Mouse (Mus musculus): ENCODE measurements around the gene Vmn1r66. TPM values are rescaled to one million over a fixed set of nuclear protein-coding genes. Genes with fewer than 3 reads are reported as not detected.
"Not testable (repeated sequence)": the region's sequence is repeated elsewhere in the genome, so short reads cannot be mapped to it uniquely, and the experiment has no call there.

Gene Vmn1r66
- polyA plus RNA-seq (2012; rRNA removed) = not detected in 2 replicates

- DNase-seq (ENCODE audit: low read depth) = no peak
- TF ChIP-seq CTCF (IDR thresholded peaks at IDR 0.05; ENCODE audit: borderline replicate concordance, extremely low read depth, insufficient read depth, insufficient read length) (no peak), POLR2A (IDR thresholded peaks at IDR 0.05; ENCODE audit: borderline replicate concordance, extremely low read depth, insufficient read depth, insufficient read length, poor library complexity, severe bottlenecking) (no peak)
These were observed at the start of gene Vmn1r66 for GRCm38 (mm10) chr7:10277906-10278305. Gene Vmn1r66, minus strand, starts transcription at chr7:10278006.

- DNase-seq (ENCODE audit: low read depth) = not testable (repeated sequence)
These were observed 47.7 kb upstream of the Vmn1r66 start for GRCm38 (mm10) chr7:10325462-10325861.

- no peak for DNase-seq (ENCODE audit: low read depth)
- no peak for TF ChIP-seq CTCF (IDR thresholded peaks at IDR 0.05; ENCODE audit: borderline replicate concordance, extremely low read depth, insufficient read depth, insufficient read length)
- no peak for TF ChIP-seq POLR2A (IDR thresholded peaks at IDR 0.05; ENCODE audit: borderline replicate concordance, extremely low read depth, insufficient read depth, insufficient read length, poor library complexity, severe bottlenecking)
These were observed 25.7 kb downstream of the Vmn1r66 start for GRCm38 (mm10) chr7:10252075-10252474.

DNA sequence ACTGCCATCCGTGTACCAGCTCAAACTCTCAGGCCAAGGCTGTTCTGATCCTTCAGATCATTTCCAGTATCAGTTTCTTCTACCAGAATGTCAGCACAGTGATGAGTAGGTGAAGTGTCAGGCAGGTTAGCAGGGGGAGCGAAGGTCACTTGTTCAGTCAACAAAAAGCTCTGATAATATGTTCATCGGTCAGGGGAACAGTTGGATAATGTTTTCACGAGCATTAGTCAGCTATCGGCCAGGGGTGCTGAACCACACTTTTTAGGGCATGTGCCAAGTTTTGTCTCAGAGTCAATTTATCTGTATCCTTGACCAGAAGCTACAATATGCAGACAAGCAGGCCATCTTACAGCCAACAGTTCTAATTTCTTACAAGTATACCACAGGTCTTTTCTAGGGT lies 28.7 kb downstream of the Vmn1r66 start:
- TF ChIP-seq CTCF (IDR thresholded peaks at IDR 0.05; ENCODE audit: borderline replicate concordance, extremely low read depth, insufficient read depth, insufficient read length) = no peak
- TF ChIP-seq POLR2A (IDR thresholded peaks at IDR 0.05; ENCODE audit: borderline replicate concordance, extremely low read depth, insufficient read depth, insufficient read length, poor library complexity, severe bottlenecking) = no peak
- no peak for DNase-seq (ENCODE audit: low read depth)

Other genes with a start within 250 kb of the Vmn1r66 start
- gene Vmn2r50, start 224.7 kb downstream of the Vmn1r66 start, polyA plus RNA-seq (2012; rRNA removed) = not detected in 2 replicates
- gene Vmn2r51, start 172.3 kb downstream of the Vmn1r66 start, polyA plus RNA-seq (2012; rRNA removed) = not detected in 2 replicates
- not detected in 2 replicates for gene Vmn2r52, start 101.4 kb downstream of the Vmn1r66 start, polyA plus RNA-seq (2012; rRNA removed)
- not detected in 2 replicates for gene Vmn1r67, start 165.3 kb upstream of the Vmn1r66 start, polyA plus RNA-seq (2012; rRNA removed)
- 28.8 and 32.2 TPM in 2 replicates for gene Zik1, start 217.4 kb upstream of the Vmn1r66 start, polyA plus RNA-seq (2012; rRNA removed)